Mouse (Mus musculus) urinary bladder, postnatal 14 days (tissue): ENCODE results near the gene Elk4.

Experiments
- DNase-seq: peaks from one replicate; pipeline ENCODE4 v3.0.0; 2021; ENCODE audit warnings: low spot score

The Elk4 gene

DNA sequence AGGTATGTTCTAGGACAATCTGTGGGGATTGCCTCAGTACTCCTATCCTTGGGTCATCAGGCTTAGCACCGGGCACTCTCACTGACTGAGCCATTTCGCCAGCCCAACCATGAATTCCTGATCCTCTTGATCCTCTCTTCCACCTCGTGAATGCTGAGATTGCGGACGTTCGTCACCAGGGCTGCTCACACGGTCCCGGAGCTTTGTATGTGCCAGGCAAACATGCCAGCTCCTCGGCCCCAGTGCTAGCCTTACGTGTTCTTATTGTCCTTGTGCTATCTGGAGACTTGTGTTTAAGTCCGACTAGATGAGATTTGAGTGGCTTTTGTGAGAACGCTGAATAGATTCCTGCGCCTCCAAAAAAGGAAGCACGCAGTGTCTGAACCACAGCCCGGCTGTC is 20.0 kb upstream of the Elk4 start:
- DNase-seq, result no peak

DNA sequence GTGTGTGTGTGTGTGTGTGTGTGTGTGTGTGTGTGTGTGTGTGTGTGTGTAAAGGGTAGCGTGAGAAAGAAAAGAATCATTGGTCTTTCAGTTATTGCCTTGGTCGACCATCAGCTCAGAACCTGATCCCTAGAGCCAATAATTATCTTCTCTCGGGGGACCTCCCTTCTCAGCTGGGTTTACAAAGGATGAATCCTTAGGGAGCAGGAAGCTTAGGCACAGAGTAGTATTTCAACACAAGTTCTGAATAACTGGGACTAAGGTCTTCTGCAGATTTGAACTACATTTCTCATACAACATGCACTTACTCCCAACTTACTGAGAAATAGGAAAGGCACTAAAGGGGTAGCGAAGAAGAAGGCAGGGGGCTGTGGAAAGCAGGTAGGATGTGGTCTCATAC is 17.9 kb upstream of the Elk4 start:
- DNase-seq, result no peak

DNA sequence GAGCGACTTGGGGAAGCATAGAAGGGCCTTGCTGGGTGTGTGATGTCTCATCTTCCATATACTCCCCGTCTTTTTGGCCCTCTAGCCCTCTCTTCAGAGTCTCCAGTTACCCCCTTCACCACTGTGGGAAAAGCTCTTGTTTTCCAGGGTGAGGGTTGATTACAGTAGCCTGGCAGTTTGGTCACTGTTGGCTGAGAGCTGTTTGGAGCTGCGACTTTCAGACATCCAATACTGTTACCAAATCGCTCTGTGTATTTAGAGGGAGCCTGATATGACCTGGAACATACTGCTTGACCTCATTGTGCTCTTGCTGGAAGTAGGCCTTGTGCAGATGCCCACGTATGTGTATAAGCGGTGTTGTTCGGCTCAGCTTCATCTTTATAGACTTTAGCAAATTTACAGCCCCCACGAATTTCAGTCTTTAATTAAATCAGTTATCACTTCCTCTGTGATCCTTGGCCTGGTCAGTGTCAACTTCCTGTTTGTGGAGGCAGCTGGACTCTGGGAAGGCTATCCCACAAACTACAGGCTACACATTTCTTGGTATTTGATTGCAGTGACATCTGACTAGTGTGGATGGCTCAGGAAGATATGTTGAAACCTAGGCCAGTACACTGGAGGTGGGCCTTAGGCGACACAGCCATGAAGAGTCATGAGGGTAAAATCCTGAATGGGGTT is 17.2 kb upstream of the Elk4 start:
- no peak for DNase-seq

DNA sequence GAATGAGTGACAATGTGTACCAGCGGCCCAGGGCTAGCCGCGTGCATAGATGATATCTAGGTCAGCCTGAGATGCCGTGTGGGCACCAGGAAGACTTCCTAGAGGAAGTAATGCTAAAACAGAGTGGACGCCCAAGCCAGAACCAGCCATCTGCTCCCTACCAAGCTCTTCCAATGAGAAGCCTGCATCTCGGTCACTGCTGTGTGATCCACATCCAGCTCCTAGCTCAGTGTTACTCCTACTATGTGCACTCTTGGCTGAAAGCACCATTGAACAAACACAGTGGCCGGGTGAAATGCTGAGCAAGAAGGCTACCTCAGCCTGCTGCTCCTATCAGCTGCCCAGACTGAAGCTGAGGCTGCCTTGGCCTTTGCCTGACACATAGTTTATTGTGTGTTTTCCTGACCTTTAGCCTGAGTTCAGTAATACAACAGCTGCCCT is 14.8 kb upstream of the Elk4 start:
- DNase-seq, result no peak

DNA sequence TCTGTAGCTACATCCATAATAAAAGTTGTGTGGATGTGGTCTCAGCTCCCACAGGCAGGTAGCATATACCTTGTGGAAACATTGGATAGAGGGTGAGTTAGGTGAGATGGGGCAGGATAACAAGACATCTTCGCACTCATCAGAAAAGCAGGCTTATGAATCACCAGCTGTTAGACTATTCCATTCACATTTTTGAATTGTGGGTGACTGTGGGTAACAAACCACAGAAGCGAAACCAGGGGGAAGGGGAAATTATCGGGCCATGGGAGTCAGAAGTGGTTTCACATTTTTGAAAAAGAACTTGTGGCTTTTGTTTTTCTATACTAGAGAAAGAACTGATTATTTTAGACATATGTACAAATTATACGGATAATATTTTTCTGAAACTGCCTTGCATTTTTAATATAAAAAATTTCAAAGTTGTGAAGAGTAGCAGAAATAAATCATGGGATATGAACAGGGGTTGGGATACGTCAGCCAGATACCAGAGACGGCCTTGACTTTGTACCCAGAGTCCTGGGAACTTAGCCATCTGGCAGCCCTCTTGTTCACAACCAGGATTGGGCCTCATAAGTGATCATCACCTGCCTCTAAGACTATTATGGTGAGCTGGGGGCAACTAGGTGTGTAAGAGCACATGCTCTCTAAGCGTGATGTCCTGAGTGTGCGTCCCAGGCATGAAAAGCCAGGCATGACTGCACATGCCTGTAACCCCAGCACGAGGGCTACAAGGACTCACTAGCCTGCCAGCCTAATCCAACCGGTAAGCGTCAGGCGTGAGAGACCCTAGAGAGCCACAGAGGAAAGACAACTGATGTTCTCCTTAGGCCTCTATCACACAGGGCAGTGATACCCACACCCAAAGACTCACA is 14.0 kb upstream of the Elk4 start:
- no peak for DNase-seq

DNA sequence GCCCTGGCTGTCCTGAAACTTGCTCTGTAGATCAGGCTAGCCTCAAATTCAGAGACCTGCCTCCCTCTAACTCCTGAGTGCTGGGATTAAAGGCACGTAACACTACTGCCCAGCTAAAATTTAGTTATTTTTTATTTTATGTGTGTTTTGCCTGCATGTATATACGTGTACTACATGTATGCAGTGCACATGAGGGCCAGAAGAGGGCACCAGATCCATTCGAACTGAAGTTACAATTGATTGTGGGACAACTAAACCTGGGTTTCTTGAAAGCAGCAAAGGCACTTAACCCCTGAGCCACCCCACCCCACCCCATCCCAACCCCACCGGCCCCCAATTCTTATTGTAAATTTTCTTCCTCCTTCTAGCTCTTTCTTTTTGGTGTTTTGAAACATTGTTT is 12.3 kb upstream of the Elk4 start:
- DNase-seq, result peak; percentile 64

DNA sequence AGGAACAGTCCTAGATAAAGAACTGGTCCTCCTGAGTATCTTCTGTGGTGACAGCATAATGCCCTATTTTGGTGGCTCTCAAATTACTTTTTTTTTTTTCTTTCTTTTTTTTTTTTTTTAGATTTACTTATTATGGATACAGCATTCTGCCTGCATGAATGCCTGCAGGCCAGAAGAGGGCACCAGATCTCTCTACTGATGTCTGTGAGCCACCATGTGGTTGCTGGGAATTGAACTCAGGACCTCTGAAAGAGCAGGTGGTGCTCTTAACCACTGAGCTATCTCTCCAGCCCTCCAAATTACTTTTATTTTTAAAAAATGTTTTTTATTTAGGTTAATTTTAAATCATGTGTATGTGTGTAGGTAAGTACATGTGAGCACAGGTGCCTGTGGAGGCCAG is 6.9 kb upstream of the Elk4 start:
- DNase-seq, result no peak

DNA sequence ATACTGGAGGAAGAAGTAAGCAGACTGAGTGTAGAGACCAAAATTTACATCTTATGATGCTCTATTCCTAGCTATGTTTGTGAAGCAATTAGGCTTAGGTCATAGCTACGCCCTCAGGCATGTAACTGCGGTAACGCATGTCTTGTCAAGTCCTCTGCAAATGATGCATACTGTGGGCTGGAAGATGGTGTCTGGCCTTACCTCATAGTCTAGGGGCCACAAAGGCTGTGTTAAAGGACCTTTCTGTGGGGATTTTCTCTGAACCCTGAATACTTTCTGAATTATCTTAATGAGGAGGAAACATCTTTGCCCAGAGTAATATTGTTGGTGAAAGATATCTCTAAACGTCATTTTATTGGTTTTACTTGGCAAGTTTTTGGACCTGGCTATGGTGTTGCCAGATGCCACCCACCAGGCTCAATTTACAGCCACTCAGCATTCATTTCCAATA is 5.5 kb upstream of the Elk4 start:
- DNase-seq, result no peak

DNA sequence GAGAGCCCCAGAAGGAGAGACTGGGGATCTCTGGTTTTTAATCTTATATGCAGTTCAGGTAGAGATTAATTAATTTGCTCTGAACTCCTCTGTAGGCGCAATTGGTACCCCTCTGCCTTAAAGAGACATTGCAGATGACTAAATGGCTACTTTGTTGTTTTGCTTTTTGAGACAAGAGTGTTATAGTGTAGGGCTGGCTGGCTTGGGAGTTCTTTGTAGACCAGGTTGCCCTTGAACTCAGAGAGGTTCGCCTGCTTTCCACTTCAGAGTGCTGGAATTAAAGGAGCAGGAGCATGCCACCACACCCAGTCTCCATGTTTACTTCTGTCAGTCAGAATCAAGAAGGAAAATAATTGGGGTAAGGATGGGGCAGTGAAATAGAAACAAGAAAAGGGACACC is 4.3 kb upstream of the Elk4 start:
- DNase-seq, result no peak

DNA sequence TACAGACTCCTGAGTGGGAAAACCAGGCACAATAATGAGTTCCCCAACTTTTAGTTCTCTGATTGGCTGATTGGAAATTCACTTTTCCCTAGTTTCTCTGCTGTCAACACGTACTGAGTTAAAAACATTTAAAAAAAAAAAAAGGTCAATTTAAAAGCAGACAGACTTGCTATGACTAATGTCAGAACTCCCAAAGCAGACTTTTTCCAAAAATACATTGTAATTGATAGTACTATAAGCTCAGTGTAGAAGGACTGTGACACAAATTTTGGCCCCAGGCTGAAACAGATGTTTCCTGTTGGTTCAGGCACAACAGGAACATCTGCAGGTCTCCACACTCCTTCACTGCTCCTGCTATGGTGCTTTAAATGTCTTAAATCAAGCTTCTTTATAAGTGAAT is 3.6 kb upstream of the Elk4 start:
- DNase-seq, result no peak

DNA sequence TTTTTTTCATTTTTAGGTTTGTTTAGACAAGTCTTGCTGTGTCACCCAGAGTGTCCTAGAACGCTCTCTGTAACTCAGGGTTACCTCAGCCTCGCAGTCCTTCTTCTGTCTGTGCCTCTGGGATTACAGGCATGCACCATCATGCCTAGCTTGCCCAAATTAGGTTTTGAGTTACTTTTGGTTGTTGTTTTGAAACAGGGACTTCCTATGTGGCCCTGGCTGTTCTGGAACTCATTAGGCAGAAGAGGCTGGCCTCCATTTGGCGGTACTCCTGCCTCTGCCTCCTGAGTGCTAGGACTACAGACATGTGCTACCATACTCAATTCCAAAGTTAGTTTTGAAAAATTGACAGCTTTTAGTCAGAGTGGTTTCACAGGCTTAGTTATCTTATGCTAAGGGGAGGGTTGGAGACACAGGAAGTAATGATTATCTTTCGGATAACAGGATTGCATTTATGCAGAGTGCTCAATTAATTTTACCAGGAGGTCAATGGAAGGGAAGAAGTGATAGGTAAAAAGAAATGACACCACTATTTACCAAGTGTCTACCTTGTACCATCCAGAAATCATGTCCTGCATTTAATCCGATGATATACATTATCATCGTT is 2.7 kb upstream of the Elk4 start:
- DNase-seq, result no peak

DNA sequence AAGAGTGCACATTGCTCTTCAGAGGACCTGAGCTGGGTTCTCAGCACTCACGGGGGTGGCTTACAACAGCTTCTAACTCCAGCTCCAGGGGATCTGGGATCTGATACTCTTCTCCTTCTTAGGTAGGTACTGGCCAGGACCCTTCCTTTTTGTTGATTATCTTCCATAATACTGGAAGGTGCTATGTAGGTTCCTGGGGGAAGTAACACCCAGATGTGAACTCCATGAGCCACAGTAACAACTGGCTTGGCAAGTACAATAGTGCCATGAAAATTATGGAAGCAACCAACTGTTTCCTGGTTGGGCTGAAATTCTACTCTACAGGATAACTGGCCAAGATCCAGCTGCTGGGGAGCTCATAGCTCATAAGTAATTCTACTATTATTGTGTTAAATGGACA is 1.9 kb upstream of the Elk4 start:
- DNase-seq, result no peak

DNA sequence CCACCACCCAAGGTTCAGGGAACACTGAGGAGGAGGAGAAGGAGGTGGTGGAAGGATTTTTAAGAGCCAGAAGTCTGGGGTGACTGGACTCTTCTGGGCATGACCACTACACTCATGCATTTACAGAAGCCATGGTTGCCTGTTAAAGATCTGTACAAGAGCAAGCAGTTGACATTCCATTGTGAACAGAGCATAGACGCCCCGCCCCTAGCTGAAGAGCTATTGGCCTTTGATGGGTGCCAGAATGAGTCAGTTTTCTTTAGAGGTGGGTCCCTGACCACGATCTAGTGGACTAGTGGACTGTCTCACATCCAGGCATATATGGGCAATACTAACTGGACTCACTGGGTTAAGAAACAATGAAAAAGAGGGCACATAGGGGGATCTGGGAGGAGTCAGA is 1.4 kb upstream of the Elk4 start:
- peak; percentile 36 for DNase-seq

DNA sequence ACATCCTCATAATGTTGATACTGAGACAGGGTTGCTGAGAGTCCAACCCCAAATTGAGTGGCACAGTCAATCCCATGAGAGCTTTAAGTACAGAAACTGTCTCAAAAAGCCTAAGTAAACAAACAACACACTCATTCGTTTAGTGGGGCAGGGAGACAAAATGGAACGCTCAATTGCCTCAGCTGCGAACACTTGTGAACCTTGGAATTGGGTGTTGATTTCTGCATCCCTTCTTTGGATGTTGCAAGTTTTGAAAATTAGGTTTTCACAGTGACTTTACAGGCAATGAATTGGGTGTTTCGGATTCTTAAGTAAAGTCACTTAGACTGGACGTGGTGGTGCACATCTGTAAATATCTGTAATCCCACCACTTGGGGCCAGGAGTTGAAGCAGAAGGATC is 686 bp upstream of the Elk4 start:
- no peak for DNase-seq

DNA sequence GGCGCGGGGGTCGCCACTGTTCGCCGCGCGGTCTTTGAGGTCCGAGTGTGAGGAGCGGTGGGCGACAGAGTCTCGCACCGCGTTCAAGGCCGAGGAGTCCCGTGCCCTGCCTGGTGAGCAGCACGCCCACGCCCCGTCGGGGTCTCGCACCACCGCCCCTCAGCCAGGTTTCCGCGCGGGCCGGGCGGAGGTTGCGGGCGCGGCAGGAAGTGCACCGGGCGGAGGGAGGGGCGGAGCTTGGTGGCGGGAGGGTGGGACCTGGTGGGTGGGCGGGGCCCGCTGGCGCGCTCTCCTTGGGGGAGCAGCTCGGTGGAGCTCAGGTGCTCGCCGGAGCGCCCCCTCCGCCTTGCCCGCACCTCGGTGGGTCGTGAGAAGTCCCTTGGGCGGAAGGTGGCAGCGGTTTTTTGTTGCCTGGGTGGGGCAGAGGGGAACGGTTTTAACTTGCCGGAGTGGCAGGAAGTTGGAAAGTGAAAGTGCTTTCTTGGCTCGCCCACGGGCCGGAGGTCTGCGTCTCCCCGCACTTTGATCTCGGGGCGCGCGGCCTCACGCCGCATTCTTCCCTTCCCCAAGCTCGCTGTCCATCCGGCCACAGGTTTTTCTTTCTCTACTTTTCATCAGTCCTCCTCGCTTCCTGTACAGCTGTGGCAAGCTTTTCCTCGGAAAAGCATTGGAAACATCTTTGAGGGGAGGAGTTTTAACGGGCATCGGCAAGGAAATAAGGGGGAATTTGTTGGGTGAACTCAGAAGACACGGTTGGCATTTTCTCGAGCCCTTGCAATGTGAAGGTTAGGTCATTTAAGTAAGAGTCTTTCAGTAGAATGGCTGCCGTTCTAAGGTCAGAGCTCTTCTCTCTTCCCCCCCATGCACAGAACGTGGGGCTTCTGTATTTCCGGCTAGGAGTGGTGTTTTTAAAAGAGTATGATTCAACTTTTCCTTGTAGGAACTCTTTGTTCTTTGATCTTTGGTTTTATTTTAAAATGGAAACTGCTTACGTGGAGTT is 721 bp downstream of the Elk4 start:
- DNase-seq, result peak; percentile 87

DNA sequence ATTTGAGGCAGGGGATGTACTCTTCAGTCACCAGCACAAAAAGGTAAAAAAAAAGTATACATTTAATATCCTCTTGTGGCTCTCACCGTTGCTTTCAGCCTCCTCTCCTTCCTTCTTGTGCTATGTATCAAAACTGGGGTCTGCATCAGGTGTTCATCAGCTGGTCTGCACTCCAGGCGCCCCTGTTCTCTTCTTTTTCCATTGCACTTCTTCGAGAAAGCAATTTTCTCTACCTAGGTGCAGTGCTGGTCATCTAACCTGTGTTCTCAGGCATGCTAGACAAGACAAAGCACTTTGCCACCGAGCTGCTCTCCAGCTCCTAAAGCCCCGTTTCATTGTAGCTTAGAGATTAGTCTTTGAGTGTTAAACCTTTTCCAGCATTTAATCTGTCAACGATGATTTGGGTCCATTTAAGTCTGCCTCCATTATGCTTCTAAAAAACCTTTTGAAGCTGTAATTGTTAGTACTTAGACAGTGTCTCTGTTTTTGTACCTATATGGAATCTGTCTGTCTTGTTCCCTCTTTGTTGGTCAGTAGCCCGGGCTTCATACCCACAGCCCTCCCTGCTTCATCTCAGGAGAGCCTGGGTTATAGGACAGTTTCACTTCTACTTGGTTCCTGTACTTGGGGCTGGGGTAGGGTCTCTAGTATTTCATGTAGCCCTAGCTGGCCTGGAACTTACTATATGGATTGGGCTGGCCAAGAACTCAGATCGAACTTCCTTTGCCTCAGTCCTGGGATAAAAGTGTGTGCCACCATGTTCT is 1.7 kb downstream of the Elk4 start:
- DNase-seq, result no peak

DNA sequence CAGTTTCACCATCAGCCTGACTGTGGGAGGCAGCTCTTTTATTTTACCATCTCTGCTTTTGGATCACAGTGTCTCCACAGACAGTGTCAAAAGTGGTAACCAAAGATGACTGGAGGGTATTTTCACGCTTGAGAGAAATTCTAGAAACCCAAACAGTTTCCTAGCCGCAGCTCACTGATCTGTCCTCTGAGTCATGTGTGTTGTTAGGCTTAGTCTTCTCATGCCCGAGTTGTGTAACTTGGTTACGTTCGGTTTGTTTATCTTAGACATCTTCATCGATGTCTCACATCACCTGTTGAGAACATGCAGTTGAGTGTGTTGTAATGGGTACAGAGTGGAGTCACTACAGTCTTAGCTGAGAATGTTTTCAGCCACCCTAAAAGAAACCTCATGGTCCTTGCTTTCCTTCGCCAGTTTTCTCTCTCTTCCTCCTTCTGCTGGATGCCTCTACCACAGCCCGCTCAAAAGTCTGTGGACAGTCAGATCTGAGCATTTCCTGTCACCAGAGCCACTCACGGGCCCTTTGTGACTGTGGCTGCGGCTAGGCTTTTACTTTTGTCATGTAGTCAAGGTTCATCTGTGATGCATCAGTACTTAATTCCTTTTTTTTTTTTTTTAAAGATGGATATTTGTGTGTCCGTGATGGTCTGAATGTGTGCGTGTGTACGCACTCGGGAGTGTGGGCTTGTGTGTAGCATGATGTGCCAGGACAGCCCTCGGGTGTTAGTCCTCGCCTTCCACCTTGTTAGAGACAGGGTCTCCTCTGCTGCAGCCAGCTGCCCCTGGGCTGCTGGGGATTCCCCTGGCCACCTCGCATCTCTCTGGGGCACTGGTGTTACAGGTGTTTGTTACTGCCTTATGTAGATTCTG is 3.5 kb downstream of the Elk4 start:
- DNase-seq, result no peak

DNA sequence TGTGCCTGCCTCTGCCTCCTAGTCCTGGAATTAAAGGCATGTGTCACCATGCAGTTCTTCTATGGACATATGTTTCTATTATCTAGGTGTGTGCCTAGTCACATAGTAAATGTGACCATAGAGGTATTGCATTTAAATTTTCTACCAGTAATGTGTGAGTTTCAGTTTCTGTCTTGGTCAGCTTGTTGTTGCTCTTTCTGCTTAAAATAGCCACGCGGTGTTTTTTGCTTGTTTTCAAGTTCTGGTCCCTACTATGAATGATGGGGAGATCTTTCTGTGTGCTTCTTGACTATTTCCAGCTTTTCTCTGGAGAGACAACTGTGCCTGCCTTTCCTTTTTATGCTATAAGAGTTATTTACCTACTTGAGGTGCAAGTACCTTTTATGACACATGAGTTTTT is 4.4 kb downstream of the Elk4 start:
- no peak for DNase-seq

DNA sequence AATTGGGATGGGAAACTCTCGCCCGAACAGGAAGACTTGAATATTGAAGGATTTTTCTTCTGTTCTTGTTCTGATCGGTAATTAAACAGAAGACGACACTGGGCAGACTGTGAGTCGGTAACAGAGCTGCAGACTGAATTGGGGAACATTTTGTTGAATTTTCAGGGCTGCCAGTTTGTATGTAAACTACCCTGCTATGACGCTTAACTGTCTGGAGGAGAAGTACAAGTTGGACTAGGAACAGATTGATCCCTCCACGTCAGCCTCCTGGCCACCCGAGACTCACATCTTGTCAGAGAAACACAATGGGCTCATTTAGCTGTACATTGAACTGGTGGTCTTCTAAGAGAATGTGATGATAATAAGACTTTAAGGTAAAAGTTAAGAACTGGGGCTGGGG is 5.5 kb downstream of the Elk4 start:
- DNase-seq, result no peak

DNA sequence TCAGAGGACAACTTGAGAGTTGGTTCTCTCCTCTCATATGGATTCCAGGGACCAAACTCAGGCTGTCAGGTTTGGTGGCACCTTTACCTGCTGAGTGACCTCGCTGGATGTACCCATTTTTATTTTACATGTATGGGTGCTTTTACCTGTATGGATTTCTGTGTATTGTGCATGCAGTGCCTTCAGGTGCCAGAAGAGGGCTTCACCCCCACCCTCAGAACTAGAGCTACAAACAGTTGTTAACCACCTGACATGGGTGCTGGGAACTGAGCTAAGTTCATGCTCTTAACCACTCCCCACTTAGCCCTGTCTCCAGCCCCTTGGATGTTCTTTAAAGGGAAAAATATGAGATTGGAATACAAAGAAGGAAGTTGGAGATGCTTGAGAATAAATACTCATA is 7.4 kb downstream of the Elk4 start:
- no peak for DNase-seq
